Mouse (Mus musculus) myocyte (in vitro differentiated cells): ENCODE results near the gene Tnfrsf17.

Experiments used
- CEBPB ChIP-seq: IDR thresholded peaks from 2 replicates; pipeline ENCODE4 v1.6.1; 2011; ENCODE audit warnings: mild to moderate bottlenecking, moderate library complexity; ENCODE audit not compliant: poor library complexity, insufficient read depth, severe bottlenecking
- E2F4 ChIP-seq: IDR thresholded peaks from one replicate; pipeline ENCODE4 v1.6.1; 2011; ENCODE audit warnings: mild to moderate bottlenecking, control low read depth, moderate library complexity; ENCODE audit not compliant: insufficient read depth
- MAX ChIP-seq: IDR thresholded peaks from one replicate; pipeline ENCODE4 v1.6.1; 2011; ENCODE audit warnings: low read depth, mild to moderate bottlenecking, control low read depth
- MYOG ChIP-seq, 3 experiments: IDR thresholded peaks; one replicate each; pipeline ENCODE4 v1.6.1; 2011; ENCODE audit warnings: control low read depth in 2 of 3, low read depth in 2 of 3, mild to moderate bottlenecking in 2 of 3; ENCODE audit not compliant: insufficient read length in 2 of 3, control insufficient read depth in 1 of 3, insufficient read depth in 1 of 3
- POLR2A ChIP-seq: IDR thresholded peaks from one replicate; pipeline ENCODE4 v1.6.1; 2011; ENCODE audit warnings: low read depth, mild to moderate bottlenecking, control low read depth, moderate library complexity; ENCODE audit not compliant: insufficient read length
- TCF12 ChIP-seq: IDR thresholded peaks from one replicate; pipeline ENCODE4 v1.6.1; 2011; ENCODE audit warnings: mild to moderate bottlenecking, control low read depth; ENCODE audit not compliant: poor library complexity, insufficient read depth, severe bottlenecking
- TCF3 ChIP-seq: IDR thresholded peaks from one replicate; pipeline ENCODE4 v1.6.1; 2011; ENCODE audit warnings: low read depth, control low read depth; ENCODE audit not compliant: insufficient read length
- USF1 ChIP-seq: IDR thresholded peaks from one replicate; pipeline ENCODE4 v1.6.1; 2011; ENCODE audit warnings: low read depth, mild to moderate bottlenecking, control low read depth, moderate library complexity

DNA sequence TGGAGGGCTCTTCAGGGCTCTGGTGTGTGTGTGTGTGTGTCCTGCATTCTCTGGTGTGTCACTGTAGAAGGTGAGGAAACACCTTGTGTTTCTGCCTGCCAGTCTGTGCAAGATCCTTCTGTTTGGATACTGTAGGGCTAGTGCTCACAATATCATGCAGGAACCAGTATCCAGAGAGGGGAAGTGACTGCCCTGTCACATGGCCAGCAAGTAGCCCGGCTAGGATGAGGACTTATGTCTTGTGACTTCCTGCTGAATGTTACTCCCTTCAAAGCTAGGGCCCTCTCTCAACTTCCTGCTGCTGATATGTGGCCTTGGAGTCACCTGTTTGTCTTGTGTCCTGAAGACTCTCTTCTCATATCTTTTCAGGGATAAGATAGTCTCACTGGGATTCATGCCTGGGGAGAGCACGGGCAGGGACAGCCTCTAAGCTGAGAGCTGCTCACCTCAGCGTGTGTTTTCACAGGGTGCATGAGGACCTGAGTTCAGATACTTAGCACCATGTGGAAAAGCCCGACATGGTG, 29.7 kb downstream of the Tnfrsf17 start:
- TF ChIP-seq POLR2A (no peak), USF1 (no peak), E2F4 (no peak), TCF3 (no peak), MYOG (IDR thresholded peaks at IDR 0.05; ENCODE audit: control insufficient read depth in 1 of 3, insufficient read depth in 1 of 3, insufficient read length in 2 of 3, low read depth in 2 of 3) (no peak), CEBPB (no peak), TCF12 (no peak), MAX (no peak)
